Mouse (Mus musculus): ENCODE measurements at regions not wholly inside any gene's neighbourhood (a gene's known extent, or its start where the extent isn't known, plus 50 kb on each side); places are given as distances from the start of the nearest gene placed in this dataset.
A peak's percentile ranks its signal among the peaks of the same experiment; 100 is the strongest.

- DNase-seq (ENCODE audit: low read depth, low spot score), result peak; percentile 31
These were observed 493.7 kb upstream of the Lingo2 start for GRCm38 (mm10) chr4:37445268-37445667.

GRCm38 (mm10) chr4:37412755-37413154 is 461.2 kb upstream of the Lingo2 start:
- DNase-seq (ENCODE audit: low read depth, low spot score), result no peak

DNA sequence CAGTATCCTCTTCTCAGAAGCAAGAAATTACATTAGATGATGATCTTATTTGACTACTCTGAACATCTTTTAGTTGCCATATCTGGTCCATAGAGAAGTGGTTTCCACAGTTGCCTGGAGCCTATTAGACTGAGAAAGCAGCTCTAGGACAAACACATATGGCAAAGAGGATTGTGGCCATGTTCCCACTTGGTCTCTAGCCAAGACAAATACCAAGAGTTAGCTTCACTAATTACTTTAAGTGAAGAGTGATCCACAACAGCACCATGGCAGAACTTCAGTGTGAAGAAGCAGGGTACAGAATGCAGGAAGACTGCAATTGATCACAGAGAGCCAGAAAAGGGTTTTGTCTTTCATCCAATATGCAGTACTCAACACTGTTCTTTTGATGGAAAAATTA is 436.6 kb upstream of the Lingo2 start:
- DNase-seq (ENCODE audit: low read depth, low spot score), result no peak

- DNase-seq (ENCODE audit: low read depth, low spot score), result peak; percentile 74
These were observed 435.3 kb upstream of the Lingo2 start for GRCm38 (mm10) chr4:37386882-37387281.

DNA sequence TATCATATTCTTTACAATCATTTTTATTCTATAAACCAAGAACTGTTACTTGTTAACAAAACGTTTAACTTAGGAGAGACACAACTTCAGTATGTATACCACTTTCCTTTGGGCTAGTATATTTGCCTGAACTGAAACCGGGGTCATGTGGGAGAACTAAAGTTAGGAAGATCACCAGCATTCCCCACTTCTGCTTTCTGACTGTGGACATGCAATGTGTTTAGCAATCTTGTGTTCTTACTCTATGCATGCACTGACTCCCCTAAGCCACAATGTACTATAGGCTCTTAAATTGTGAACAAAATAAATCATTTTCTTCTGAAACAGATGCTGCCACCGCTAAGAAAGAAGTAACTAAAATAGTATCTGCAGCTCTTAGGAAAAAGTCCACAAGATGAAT is 412.7 kb upstream of the Lingo2 start:
- no peak for DNase-seq (ENCODE audit: low read depth, low spot score)

DNA sequence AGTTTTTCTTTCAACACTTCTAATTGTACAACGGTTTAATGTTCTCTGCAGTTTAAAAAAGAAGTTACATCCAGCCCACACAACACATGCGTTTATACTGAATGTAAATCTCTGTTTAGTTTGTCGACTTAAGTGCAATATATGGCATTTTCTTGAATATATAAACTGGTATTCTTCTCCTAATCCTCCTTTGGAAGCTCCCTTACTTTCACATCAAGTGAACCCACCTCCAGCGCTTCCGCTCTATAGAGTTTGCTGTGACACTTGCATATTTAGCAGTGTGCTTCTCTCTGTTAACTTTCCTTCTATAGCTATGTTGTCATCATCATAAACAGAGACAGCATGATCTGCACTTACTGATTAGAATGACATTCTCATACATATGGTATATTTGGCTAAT is 409.7 kb upstream of the Lingo2 start:
- no peak for DNase-seq (ENCODE audit: low read depth, low spot score)

DNA sequence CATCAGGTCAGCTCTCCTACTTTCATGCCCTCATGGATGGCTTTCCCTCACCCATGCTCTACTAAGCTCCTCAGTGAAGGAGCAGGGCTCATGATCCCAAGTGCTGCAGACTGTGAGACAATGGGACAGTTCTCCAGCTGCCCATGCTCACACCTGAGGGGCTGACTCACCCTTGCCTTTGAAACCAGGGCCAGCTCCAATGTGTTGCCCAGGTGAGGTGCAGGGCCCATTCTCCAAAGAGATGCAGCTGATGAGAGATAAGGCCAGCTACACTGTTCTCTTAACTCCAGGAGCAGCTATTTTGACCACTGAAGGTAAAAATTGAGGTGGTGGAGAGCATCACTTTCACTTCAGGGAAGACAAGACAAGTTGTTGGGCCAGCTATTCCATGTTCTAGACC is 386.8 kb upstream of the Lingo2 start:
- no peak for DNase-seq (ENCODE audit: low read depth, low spot score)

All from A20 (cell line).